ENCODE assay signal across 8 mouse cellular contexts in the genomic region with DNA sequence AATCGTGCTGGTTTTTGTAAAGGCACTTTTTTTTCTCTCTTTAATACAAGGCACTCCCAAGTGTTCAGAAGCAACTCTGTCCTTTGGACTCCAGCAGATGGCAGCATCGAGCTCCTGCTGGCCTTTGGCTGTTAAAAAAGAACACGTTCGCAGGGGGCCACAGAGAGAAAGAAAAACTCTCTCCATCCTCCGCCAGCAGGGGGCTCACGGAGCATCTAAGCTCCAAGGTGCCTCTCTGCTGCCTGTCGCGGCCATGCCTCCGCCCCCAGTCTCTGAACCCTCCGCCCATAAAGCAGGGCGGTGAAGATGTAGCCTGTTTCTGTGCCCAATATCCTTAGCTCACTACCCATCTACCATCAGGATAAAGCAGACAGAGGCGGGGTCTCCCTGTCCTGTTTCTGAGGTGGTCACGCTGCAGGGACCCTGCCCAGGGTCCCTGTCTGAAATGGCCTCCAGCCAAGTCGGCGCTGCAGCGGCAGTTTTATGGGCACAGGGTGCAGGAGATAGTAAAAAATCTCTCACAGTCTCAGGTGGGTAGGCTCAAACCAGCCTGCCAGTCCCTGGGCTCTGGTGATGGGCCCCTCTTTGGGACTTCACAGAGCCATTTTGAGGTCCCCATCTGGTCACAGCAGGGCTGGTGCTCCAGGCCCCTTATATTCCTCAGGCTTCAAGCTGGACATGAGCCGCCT.
A peak's percentile ranks its signal among the peaks of the same experiment; 100 is the strongest.
DNase-seq lines count a peak whose midpoint lies in the region; ATAC-seq and TF ChIP-seq lines count a peak whose summit lies in the region.

No protein-coding gene starts in this region.

- 25% methylated on average over 17 of the region's 17 CpGs for WGBS in forebrain, embryonic 11.5 days
- 25% methylated on average over 17 of the region's 17 CpGs for whole genome bisulfite sequencing in heart, embryonic 15.5 days
- 26% methylated on average over 17 of the region's 17 CpGs for WGBS in liver, adult 2 months
- 25% methylated on average over 17 of the region's 17 CpGs for WGBS in stomach, embryonic 14.5 days

- H3K4me1 ChIP-seq in forebrain, embryonic 11.5 days (replicated peaks; ENCODE audit: control insufficient read depth, insufficient read depth, low read length) = no peaks in the 10 kb centered on the region
- H3K4me1 ChIP-seq in heart, embryonic 15.5 days (replicated peaks) = peaks cover 3% of the 10 kb centered on the region
- no peaks in the 10 kb centered on the region for H3K4me1 ChIP-seq in liver, adult 2 months (ENCODE audit: control insufficient read depth, insufficient read depth, low read length)
- no peaks in the 10 kb centered on the region for H3K4me1 ChIP-seq in stomach, embryonic 14.5 days (ENCODE audit: control insufficient read depth, insufficient read depth, low read length)

- DNase-seq in CD4-positive, CD25-positive, alpha-beta regulatory T cell, adult 2 months (ENCODE audit: low read depth, low spot score) = peak; percentile 91
- DNase-seq in c-Kit-positive CD71-negative TER-119-negative erythroid progenitor cells, embryonic 14.5 days (ENCODE audit: low read depth) = peak; percentile 98
- peak; percentile 97 for DNase-seq in forebrain, embryonic 11.5 days (ENCODE audit: low spot score)
- peak; percentile 97 for DNase-seq in kidney, postnatal 10 days
- DNase-seq in liver, adult 2 months (ENCODE audit: extremely low read depth, low read depth, low spot score) = peak; percentile 51
- peak; percentile 93 for DNase-seq in neural tube, embryonic 10.5 days (ENCODE audit: extremely low spot score, low spot score)

- no peak overlapping the region for H3K27ac ChIP-seq in forebrain, embryonic 11.5 days (ENCODE audit: low read depth, low read length)
- H3K27ac ChIP-seq in heart, embryonic 15.5 days = no peak overlapping the region
- no peak overlapping the region for H3K27ac ChIP-seq in liver, adult 2 months (replicated peaks; ENCODE audit: insufficient read depth, low read depth, low read length)
- no peak overlapping the region for H3K27ac ChIP-seq in stomach, embryonic 14.5 days (ENCODE audit: low read length)

- no peaks in the 10 kb centered on the region for H3K9me3 ChIP-seq in forebrain, embryonic 11.5 days (ENCODE audit: control insufficient read depth, low read length)
- no peaks in the 10 kb centered on the region for H3K9me3 ChIP-seq in heart, embryonic 15.5 days (replicated peaks)
- no peaks in the 10 kb centered on the region for H3K9me3 ChIP-seq in stomach, embryonic 14.5 days (ENCODE audit: control insufficient read depth, low read depth, low read length)

- no peaks in the 10 kb centered on the region for H3K79me2 ChIP-seq in liver, adult 2 months (ENCODE audit: control insufficient read depth, insufficient read depth, low read length)

- TF ChIP-seq CTCF in liver, adult 2 months (IDR thresholded peaks at IDR 0.05; ENCODE audit: low read depth, low read length) = peak; percentile 83

- TF ChIP-seq POLR2A in liver, adult 2 months (IDR thresholded peaks at IDR 0.05; ENCODE audit: extremely low read depth, insufficient read depth, low read length) = no peak

- H3K36me3 ChIP-seq in forebrain, embryonic 11.5 days (ENCODE audit: control insufficient read depth, insufficient read depth, low read length) = no peaks in the 10 kb centered on the region
- H3K36me3 ChIP-seq in heart, embryonic 15.5 days = peaks cover 18% of the 10 kb centered on the region
- no peaks in the 10 kb centered on the region for H3K36me3 ChIP-seq in liver, adult 2 months (ENCODE audit: control insufficient read depth, insufficient read depth, low read length)
- H3K36me3 ChIP-seq in stomach, embryonic 14.5 days (ENCODE audit: control insufficient read depth, insufficient read depth, low read length) = peaks cover 24% of the 10 kb centered on the region

- H3K9ac ChIP-seq in forebrain, embryonic 11.5 days (ENCODE audit: low read length) = peak overlapping the region; percentile 18; the same call in 1 of the 2 replicates
- no peak overlapping the region for H3K9ac ChIP-seq in heart, embryonic 15.5 days
- H3K9ac ChIP-seq in liver, adult 2 months (ENCODE audit: low read depth, low read length) = no peak overlapping the region
- H3K9ac ChIP-seq in stomach, embryonic 14.5 days (replicated peaks; ENCODE audit: low read depth, low read length) = no peak overlapping the region

- H3K4me2 ChIP-seq in forebrain, embryonic 11.5 days (ENCODE audit: low read depth, low read length, severe bottlenecking) = peak overlapping the region; percentile 40; the same call in 1 of the 2 replicates
- H3K4me2 ChIP-seq in heart, embryonic 15.5 days = peak overlapping the region; percentile 33; the same call in 1 of the 2 replicates
- no peak overlapping the region for H3K4me2 ChIP-seq in stomach, embryonic 14.5 days (replicated peaks; ENCODE audit: low read depth, low read length)

- ATAC-seq in forebrain, embryonic 11.5 days (replicated peaks; ENCODE audit: low FRiP score) = peak; percentile 79
- ATAC-seq in heart, embryonic 15.5 days (replicated peaks; ENCODE audit: insufficient number of reproducible peaks, insufficient read depth, low FRiP score, low read depth) = peak; percentile 68
- peak; percentile 59; the same call in 1 of the 2 replicates for ATAC-seq in stomach, embryonic 14.5 days (ENCODE audit: insufficient number of reproducible peaks, insufficient read depth, low FRiP score, low read depth)

- H3K27me3 ChIP-seq in forebrain, embryonic 11.5 days (ENCODE audit: control insufficient read depth, insufficient read depth, low read length) = no peaks in the 10 kb centered on the region
- no peaks in the 10 kb centered on the region for H3K27me3 ChIP-seq in heart, embryonic 15.5 days
- no peaks in the 10 kb centered on the region for H3K27me3 ChIP-seq in liver, adult 2 months (ENCODE audit: control insufficient read depth, insufficient read depth, low read length)
- H3K27me3 ChIP-seq in stomach, embryonic 14.5 days (ENCODE audit: control insufficient read depth, insufficient read depth, low read length) = no peaks in the 10 kb centered on the region

- no peak overlapping the region for H3K4me3 ChIP-seq in forebrain, embryonic 11.5 days (ENCODE audit: low read depth, low read length)
- H3K4me3 ChIP-seq in heart, embryonic 15.5 days = no peak overlapping the region
- no peak overlapping the region for H3K4me3 ChIP-seq in liver, adult 2 months (ENCODE audit: insufficient read depth, low read depth, low read length)
- H3K4me3 ChIP-seq in stomach, embryonic 14.5 days (ENCODE audit: low read depth, low read length) = no peak overlapping the region
